Mouse (Mus musculus): ENCODE measurements around the gene Gng8. TPM values are rescaled to one million over a fixed set of nuclear protein-coding genes. Genes with fewer than 3 reads are reported as not detected.

Gng8 gene
- total RNA-seq, 2 experiments from 2014 or later: 2.6 to 2.8 TPM

DNA sequence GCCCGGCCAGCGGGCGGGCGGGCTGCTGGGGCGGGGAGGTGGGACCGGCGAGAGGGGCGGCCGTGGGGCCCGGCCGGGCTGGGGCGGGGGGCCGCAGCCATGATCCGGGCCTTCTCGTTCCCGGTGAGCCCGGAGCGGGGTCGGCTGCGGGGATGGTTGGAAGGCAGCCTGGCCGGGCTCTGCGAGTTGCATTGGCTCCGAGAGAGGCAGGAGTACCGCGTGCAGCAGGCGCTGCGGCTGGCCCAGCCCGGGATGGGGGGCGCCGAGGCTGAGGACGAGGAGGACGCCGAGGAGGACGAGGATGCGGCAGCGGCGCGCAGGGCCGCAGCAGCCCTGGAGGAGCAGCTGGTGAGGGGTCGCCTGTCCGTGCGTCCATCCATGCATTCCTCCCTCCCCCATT is 16.3 kb upstream of the Gng8 start:
- DNase-seq (ENCODE audit: low spot score in 2 of 2): no peak

DNA sequence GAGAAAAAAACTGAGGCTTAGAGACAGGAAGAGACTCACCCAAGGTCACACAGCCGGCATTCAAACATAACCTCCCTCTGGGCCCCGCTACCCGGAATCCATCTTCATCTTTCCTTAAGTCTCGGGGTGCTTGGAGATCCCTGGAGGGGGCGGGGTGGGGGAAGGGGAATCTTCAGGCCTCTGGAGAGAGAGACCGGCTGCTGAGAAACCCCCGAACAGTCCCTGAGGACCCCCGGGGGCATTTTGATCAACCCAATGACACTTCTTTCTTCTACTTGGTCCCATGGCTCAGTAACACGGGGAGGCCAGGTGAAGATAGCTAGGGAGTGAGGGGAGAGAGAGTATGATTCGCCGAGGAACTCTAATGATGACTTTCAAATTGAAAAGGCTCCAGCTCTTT is 15.6 kb upstream of the Gng8 start:
- no peak for DNase-seq (ENCODE audit: low spot score in 2 of 2)

DNA sequence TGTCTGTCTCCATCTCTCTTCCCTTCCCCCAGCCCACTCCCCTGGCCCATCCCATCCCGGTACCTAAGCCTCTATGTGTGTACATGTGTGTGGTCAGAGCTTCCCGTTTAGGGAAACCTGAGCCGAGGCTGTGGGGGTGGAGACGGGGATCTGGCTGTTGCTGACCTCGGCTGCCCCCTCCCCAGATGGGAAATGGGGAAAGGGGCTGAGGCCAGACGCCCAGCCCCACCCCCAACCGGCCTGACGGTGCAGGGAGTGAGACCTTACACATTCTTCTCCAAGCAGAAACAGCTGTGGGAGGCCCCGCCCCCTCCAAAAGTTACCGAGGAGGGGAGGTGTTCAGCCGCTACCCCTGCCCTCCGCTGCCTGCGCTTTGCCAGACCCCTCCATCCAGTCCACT is 15.0 kb upstream of the Gng8 start:
- no peak for DNase-seq (ENCODE audit: low spot score in 2 of 2)

DNA sequence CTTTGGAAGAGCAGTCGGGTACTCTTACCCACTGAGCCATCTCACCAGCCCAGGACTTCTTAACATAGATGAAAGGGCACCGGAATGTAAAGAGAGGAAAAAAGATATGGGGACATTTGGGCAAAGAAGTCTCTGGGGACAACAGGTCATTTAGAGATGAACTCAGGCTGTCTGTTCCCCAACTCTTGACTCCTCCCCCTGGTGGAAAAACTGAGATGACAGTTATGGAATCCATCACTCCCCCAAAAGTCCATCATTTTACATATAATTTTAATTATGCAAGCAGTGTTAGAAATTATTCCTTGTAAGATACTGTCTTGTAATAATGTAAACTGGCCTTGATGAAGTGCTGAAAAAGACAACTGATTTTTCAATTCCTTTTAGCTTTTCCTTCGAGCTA is 13.9 kb upstream of the Gng8 start:
- no peak for DNase-seq (ENCODE audit: low spot score in 2 of 2)

DNA sequence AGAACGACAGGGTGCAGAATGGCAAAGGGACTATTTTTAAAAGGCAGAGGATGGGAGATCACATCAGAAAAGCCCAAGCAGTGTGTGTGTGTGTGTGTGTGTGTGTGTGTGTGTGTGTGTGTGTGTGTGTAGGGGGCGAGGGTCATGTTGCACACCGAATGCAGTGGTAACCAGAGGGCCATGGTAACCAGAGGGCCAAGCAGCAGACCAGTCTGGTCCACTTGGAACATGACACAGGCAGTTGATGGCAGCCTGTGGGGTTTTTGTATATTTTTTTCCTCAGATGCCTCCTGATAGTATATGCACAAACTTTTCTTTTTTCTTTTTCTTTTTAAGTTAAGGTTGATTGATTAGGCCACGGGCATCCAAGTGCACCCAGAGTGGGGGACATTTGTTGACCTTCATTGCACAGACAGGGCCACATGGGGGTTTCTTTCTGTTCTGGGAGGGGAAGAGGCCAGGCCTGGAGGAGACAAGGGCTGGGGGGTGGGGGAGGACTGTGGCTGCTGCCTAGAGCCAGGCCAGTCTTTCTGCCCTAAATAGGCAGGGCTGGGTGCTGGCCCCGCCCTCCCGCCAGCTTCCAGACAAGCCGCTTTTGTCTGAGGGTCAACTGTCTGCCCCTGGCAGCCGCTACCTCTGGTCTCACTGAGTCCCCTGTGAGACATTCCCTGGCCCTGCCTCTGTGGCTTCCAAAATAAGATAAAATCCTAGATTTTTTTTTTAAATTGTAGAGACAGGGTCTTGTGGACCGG is 11.6 kb upstream of the Gng8 start:
- peak in 1 of 2 experiments; percentile 65 for DNase-seq (ENCODE audit: low spot score in 2 of 2)

DNA sequence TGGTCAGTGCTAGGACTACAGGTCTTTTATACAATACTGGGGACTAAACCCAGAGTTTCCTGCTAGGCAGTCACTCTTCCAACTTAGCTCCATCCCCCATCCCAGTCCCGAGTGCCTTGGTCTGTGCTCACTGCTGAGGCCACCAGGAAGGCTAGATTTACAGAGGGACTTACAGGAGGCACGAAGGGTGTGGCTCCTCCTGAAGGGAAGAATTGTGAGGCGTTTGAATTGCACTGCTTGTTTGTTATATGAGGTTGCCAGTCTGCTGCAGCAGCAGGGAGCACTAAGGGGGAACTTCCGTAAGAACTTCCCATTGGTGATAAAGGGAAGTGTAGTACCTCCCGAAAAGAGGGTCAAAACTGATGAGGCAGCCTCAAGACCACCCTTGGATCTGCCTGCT is 11.0 kb upstream of the Gng8 start:
- no peak for DNase-seq (ENCODE audit: low spot score in 2 of 2)

DNA sequence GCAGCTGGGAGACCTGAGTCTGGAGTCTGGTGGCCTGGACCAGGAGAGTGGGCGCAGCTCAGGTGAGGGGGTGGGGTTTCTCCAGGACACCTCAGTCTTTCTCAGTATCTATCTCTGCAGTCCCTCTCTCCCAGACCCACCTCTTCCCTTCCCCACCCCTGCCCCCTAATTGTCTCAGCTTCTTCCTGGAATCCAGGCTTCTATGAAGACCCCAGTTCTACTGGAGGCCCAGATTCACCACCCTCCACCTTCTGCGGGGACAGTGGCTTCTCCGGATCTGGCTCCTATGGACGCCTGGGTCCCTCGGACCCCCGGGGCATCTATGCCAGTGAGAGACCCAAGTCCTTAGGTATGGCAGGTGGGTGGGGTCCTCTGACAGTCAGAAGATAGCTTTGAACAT is 8.4 kb upstream of the Gng8 start:
- no peak for DNase-seq (ENCODE audit: low spot score in 2 of 2)

DNA sequence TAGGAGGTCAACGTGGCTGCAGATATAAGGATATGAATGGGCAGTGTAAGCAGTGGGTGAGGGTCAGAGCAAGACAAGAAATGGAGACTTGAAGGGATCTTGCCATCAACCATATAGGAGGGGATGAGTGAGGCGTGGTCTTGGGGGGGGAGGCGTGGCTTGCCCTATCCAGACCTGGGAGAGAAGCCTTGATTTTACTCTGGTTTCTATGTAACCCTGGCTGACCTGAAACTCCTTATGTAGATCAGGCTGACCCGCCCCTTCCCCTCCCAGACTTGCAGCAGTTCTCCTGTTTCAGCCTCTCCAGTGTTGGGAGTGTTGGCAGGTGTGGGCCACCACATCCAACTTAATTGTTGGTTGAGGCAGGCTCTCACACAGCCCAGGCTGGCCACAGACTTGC is 7.3 kb upstream of the Gng8 start:
- no peak for DNase-seq (ENCODE audit: low spot score in 2 of 2)

DNA sequence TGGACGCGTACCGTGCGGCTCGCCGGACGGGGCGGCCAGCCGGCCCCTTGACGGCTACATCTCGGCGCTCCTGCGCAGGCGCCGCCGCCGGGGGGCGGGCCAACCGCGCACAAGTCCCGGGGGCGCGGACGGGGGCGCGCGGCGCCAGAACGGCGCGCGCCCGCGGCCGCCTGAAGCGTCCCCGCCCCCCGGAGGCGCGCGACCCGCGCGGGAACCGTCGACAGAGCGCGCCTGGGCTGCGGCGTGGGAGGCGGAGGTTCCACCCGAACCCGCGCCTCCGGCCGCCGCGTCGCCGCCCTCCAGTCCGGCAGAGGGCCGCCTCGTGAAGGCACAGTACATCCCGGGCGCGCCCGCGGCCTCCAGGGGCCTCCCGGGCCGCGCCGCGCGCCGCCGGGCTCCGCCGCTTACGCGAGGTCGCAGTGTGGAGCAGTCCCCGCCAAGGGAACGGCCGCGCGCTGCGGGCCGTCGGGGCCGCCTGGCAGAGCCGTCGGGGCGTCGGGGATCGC is 6.3 kb upstream of the Gng8 start:
- DNase-seq (ENCODE audit: low spot score in 2 of 2): no peak

DNA sequence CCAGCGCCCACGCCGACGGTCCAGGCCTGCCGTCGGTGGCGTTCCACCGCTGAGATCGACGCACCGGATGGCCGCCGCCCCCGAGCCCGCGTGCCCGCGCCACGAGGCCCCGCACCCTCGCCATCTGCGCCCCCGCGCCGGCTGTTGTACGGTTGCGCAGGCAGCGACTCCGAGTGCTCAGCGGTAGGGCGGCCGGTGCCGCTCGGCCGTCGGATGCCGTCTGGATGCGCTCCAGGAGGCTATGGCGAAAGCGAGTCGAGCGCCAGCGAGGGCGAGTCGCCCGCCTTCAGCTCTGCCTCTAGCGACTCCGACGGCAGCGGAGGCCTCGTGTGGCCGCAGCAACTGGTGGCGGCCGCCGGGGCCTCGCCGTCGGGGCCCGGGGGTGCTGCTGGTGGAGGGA is 5.7 kb upstream of the Gng8 start:
- DNase-seq (ENCODE audit: low spot score in 2 of 2): no peak

DNA sequence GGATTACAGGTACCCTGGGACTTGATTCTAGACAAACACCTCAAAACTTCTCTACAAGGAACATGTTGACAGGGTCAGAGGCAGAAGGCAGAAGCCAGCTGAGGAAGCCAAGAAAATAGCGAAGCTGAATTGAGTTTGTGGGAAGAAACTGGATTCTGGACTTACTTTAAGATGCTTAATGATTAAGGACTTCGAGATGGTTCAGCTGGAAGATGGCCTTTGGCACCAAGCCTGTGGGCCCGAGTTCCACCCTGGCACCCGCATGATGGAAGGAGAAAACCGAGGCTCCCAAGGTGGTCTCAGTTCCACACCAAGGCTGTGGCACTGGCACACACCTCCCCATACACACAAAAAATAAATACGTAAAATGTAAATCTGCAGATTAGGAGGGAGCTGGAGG is 1.1 kb upstream of the Gng8 start:
- no peak for DNase-seq (ENCODE audit: low spot score in 2 of 2)

DNA sequence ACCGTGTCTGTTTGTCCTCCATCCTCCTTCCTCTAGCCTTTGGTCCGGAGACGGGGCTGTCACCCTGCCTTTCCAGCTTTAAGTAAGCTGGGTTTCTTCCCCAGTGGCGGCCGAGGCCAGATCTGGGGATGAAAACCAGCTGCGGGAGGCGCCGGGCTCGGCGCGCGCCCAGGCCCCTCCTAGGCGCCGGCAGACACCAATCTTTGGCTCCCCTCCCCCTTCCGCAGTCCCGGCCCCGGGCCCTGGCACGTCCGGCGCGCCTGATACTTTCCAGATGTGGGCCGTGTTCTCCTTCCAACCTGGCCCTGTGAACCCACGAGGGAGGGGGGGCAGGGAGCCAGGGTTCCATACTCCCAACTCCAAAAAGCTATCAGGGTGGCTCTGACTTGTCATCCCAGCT is 642 bp upstream of the Gng8 start:
- DNase-seq (ENCODE audit: low spot score in 2 of 2): no peak

DNA sequence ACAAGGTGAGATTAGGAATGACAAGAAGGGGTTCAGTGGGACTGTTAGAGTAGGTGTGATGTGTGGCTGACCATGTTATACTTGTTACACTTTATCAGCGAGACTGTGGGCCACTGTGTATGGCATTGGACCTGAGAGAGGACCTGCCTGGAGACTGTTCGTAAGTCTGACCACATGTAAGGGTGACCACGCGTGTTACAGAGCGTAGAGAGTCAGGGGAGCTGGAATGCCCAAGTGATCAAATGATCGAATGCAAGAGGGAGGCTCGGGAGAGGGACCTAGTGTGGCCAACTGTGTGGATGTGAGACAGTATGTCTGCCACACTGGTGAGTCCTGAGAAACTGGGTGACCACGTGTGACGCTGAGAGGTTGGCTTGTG is 755 bp downstream of the Gng8 start:
- DNase-seq (ENCODE audit: low spot score in 2 of 2): no peak

DNA sequence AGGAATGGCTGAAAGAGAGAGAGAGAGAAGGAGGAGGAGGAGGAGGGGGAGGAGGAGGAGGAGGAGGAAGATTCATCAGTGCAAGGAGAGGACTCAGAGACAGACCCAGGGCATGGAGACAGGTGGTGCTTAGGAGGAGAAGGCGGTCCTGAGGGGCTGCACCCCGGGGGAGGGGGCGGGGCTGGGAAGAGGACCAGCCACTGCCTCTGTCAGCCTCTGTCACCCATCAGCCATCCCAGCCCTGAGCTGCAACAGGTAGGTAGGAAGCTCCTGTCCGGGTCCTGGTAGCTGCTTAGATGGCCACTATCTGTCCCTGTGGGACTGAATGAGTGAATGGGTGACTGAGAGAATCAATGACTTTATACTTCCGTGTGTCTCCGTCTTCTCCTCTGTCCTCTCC is 2.0 kb downstream of the Gng8 start:
- DNase-seq (ENCODE audit: low spot score in 2 of 2): no peak

DNA sequence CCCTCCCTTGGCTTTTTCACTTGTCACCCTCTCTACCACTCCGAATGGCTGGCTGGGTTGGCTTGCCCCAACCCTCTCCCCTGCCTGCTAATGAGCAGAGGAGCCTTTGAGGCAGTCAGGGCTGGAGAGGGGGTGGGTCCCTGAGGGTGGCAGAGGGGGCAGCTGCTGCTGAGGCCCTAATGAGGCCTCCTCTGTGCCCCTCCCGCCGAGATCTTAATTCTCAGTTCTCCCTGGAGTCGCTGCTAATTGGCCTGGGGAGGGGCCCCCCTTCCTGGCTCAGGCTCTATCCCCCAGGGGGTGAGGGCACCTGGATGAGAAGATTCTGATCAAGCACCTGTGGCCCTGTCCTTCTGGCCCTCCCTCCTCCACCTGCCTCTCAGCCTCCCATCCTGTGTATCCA is 2.7 kb downstream of the Gng8 start:
- DNase-seq (ENCODE audit: low spot score in 2 of 2): no peak

DNA sequence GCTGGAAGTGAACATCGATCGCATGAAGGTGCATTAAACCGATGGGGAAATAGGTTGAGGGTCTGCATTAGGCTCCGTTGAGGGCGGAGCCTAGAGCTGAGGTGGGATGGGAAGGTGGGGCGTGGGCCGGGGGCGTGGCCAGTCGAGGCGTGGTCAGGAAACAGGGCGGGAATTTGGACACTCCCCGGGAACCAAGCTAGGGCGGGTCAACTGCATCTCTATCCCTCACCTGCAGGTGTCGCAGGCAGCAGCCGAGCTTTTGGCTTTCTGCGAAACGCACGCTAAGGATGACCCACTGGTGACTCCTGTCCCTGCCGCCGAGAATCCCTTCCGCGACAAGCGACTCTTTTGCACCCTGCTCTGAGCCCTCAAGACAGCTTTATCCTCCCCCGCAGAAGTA is 3.4 kb downstream of the Gng8 start:
- peak; percentile 56 to 71 for DNase-seq (ENCODE audit: low spot score in 2 of 2)

DNA sequence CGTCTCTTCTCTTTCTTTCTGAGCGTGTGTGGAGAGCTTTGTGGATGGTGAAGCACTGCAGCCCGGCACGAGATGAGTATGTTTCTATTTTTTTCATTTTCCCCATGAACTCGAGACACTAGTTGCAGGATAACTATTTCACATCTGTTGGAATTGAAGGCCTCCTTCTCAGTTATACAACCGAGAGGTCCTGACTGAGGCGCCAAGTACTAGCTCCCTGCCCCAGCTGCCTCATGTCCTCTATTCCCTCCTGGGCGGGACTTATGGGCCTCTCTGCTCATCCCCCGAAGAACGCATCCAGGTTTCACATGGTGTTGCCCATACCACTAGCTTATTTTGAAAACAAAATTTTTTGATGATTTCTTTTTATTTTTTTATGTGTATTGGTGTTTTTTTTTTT is 3.9 kb downstream of the Gng8 start:
- DNase-seq (ENCODE audit: low spot score in 2 of 2): no peak

DNA sequence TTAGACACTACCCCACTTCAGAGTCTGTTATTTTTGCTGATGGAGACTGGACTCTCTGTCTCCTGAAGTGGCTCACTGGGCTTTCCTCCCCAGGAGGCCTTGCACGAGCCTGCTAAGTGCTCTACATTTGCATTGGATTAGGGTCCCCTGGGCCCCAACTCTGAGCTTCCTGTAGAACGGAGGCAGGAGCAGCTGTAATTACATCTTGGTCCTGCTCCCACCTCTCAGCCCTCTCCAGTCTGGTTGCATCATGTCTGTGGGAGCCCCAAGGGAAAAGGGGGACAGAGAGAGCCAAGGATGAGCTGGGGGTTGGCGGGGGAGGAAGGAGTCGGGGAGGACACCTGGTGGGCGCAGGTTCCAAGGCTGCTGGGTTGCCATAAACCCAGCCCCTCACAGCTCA is 8.9 kb downstream of the Gng8 start:
- DNase-seq (ENCODE audit: low spot score in 2 of 2): no peak

DNA sequence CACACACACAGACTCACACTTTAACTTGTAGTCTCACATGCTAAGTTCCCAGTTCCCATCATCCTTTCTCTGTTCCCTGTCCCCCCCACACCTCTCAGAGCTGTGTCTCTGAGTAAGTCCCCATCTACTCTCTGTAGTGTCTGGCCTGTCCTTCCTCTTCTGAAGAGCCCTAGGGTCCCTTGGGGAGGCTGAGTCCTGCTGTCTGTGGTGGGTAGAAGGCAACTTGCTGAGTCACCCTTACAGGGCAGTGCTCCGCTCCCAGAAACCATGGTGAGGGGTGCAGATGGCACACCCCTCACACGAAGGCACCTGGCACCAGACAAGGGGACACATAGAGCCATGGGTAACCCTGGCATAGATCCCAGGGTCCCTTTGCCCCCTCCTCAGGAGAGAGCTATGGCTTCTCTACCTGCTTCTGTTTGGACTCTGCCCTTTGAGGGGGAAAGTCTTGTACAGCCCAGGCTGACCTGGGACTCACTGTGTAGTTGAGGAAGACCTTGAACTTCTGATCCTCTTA is 11.9 kb downstream of the Gng8 start:
- DNase-seq (ENCODE audit: low spot score in 2 of 2): no peak

DNA sequence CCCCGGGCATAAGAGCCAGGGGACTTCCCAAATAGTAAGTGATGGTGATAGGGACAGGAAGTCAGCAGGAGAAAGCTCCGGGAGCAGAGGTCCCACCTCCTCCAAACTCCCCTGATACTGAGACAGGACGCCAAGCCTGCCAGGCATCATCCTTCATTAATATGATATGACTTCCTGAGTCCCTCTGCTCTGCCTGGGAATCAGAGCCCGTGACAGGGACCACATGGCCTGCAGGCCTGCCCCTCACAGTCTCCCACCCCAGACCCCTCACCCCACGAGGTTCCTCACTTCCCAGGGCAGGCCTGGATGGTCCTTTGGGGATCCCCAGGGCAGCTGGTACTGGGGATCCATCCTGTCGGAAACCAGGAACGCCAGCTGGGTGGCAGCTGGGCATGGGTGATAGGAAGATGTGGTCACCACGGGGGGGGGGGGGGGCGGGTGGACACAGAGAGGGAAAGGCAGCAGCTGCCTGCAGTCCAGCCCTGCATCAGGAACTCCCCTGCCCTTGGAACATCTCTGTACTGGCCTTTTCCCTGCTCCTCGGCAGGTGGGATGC is 12.6 kb downstream of the Gng8 start:
- no peak for DNase-seq (ENCODE audit: low spot score in 2 of 2)

DNA sequence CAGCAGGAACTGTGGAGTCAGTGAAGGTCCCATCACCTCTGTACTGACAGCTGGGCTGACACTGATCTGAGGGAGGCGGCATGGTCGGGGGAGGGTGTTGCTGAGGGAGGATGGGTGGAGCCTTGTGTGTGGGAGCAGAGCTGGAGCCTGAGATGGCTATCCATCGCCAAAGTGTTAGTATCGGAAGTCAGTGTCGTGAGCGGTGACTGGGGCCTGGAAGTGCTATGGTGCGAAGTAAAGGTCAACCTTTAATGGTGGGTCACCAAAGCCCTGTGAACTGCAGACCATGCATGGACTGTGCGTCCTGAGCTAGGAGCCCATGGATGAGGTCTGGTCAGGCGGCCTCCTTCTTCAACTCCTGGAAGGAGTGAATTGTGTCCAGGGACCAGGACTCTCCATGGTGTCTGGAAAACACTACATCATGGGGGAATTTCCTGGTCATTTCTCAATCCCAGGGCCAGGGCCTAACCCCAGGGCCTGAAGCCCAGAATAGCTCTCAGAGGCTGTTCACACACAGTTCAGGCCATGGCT is 14.0 kb downstream of the Gng8 start:
- no peak for DNase-seq (ENCODE audit: low spot score in 2 of 2)

DNA sequence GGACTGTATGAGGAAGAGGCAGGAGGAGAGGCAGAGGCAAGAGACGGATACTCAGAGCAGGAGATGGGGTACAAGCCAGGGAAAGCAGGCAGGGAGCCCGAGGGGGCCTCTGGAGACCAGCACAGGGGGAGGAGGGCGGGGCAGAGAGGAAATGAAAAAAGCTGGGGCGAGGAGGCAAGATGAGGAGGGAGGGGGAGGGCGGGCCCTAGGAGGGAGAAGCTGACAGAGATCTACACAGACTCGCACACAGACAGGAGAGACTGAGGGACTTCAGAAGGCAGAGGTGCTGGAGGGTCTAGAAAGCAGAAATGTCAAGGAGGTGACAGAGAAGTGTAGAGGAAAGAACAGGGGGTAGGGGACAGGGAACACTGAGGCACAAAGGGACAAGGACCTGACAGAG is 14.7 kb downstream of the Gng8 start, which contains the start of gene Ptgir:
Gene Ptgir (plus strand): TSS at position 210 of the 400 bp plus-strand sequence.
- DNase-seq (ENCODE audit: low spot score in 2 of 2): no peak

Data from layer of hippocampus, adult 18-20 months (tissue).